Mouse (Mus musculus) megakaryocyte progenitor cell, adult 5-6 weeks (primary cell): ENCODE measurements around the gene Atp5b. TPM values are rescaled to one million over a fixed set of nuclear protein-coding genes. Genes with fewer than 3 reads are reported as not detected.
"Not testable (repeated sequence)": the region's sequence is repeated elsewhere in the genome, so short reads cannot be mapped to it uniquely, and the experiment has no call there.

Source experiments
- ATAC-seq: replicated peaks from 2 replicates; pipeline ENCODE4 v1.8.0; 2016; ENCODE audit warnings: mild to moderate bottlenecking, moderate TSS enrichment, inconsistent platforms; ENCODE audit not compliant: poor library complexity
- total RNA-seq, 2 experiments: library from RNA; stranded (forward) in 1 of 2; stranded (reverse) in 1 of 2; fragments of 157-497, 149-512 nt in 1 of 2; fragments of 200-1000 nt in 1 of 2; gene quantifications; 2 replicates each; pipeline versions ENCODE4 v1.2.3 to v1.2.4; 2015 to 2017

Atp5b gene
- total RNA-seq, 2 experiments from 2014 or later, result 1,583 to 2,700 TPM

DNA sequence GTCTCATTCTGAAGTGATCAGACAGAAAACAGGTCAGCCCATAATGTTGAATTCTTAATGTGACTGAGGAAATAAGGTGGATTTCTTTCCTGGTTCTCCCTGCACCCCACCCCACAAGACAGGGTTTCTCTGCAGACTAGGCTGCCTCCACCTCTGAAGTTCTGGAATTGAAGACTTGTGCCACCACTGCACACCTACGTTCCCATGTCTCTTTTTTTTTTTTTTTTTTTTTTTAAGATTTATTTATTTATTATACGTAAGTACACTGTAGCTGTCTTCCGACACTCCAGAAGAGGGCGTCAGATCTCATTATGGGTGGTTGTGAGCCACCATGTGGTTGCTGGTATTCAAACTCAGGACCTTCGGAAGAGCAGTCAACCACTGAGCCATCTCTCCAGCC lies 17.0 kb upstream of the Atp5b start:
- ATAC-seq, result no peak

DNA sequence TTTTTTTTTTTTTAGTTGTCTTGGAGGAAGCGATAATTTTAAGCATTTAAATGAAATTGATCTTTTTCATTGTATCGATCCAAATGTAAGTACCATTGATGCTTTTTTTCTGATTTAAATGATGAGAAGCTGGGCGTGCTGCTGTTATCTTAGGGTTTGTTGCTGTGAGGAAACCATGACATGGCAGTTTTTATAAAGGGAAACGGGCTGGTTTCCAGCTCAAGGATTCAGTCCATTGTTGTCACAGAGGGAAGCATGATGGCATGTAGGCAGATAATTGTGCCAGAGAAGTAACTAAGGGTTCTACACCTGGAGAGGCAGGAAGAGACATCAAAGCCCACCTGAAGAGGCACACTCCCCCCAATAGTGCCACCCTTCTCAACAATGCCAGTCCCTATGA lies 13.9 kb upstream of the Atp5b start:
- peak; percentile 76 for ATAC-seq

DNA sequence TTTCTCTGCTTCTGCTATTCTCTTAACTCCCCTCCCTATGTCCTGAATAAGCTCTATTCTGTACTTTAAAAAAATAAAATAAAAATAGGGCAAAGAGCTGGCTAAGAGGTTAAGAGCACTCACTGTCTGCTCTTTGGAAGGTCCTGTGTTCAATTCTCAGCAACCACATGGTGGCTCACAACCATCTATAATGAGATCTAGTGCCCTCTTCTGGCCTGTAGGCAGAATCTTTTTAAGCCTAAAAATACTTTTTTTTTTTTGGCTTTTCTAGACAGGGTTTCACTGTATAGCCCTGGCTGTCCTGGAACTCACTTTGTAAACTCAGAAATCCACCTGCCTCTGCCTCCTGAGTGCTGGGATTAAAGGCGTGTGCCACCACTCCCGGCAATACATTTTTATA lies 12.6 kb upstream of the Atp5b start:
- ATAC-seq, result not testable (repeated sequence)

DNA sequence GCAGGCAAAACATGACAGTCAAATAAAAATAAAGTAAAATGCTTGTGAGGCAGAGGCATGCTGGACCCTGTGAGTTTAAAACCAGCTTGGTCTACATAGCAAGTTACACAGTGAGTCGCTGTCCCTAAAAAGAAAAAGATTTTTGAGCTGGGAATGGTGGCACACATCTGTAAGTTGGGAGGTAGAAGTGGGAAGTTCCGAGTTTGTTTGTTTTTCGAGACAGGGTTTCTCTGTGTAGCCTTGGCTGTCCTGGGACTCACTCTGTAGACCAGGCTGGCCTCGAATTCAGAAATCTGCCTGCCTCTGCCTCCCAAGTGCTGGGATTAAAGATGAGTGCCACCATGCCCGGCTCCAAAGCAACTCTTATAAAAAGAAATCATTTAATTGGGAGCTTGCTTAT lies 4.8 kb upstream of the Atp5b start:
- ATAC-seq, result not testable (repeated sequence)

DNA sequence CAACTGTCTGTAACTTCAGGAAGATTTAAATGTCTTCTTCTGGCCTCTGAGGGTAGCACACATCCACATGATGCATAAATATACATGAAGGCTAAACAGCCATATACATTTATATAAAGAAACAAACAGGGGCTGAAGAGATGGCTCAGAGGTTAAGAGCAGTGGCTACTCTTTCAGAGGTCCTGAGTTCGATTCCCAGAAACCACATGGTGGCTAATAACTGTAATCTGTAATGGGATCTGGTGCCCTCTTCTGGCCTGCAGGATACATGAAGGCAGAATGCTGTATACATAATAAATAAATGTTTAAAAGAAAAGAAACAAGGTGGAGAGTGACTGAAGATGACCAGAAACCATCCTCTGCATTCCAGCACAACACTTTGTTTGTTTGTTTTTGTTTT lies 2.6 kb upstream of the Atp5b start:
- no peak for ATAC-seq

DNA sequence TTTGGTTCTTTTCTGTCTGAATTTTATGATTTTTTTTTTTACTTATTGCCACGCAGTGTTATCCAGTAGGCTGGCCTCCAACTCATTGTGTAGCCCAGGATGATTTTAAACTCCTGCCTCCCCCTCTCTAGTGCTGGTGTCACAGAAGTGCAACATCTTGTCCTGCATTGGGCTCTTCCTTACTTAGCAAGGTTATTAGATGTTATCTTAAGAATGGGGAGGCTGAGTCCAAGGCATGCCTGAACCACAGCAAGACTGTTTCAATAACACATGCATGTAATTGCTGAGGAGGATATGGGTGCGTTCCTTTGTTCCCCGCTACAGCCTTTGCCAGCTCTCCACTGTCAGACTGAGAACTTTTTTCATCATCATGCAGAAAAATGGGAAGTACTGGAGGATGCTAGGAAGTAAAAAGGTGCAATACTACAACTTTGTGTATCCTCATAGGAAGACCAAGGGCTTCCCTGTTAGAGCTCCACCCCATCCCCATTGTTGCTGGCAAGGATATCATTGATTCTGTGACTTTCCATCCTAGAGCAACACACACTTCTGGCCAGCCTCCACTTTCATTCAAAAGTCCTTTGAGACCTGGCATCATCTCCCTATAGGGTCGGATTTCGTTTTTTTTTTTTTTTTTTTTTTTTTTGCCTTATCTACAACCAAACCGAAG lies 1.1 kb upstream of the Atp5b start:
- peak; percentile 7; the same call in 1 of the 2 replicates for ATAC-seq

DNA sequence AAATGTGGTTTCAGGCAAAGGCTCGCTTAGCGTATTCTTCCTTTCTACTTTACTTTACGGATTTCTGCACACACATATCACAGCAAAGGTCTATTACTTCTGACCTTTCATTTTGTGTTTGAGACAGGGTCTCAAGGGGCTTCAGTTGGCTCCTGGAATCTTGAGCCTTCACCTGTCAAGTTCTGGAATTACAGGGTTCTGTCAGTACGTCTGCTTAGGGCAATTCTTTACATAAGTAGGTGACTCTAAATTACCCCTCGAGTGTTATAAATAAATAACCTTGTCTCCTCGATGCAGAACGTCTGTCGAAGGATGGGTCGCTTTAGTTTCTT lies 630 bp upstream of the Atp5b start:
- ATAC-seq, result no peak

DNA sequence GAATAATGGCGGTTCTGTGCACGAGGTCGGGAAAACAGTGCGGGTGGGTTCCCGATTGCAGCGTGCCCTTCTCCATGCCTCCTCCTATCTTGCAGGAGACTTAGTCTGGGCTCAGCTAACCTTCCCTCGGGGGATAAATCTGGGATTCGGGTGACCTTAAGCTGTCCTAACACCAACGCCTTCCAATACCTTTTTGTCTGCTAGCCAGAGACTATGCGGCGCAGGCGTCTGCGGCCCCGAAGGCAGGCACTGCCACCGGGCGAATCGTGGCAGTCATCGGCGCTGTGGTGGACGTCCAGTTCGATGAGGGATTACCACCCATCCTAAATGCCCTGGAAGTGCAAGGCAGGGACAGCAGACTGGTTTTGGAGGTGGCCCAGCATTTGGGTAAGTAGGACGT lies 615 bp downstream of the Atp5b start:
- no peak for ATAC-seq

DNA sequence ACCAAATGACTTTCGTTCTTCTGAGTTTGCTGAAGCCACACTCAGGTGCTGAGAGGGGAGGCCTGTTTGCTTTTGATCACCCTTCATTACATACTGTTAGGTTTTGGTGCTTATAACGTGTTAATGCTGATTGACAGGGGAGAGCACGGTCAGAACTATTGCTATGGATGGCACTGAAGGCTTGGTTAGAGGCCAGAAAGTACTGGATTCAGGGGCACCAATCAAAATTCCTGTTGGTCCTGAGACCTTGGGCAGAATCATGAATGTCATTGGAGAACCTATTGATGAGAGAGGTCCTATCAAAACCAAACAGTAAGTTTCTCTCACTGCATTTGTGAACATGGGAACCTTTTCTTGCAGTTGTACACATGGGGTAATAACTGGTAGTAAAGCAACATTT lies 1.1 kb downstream of the Atp5b start:
- ATAC-seq, result no peak

DNA sequence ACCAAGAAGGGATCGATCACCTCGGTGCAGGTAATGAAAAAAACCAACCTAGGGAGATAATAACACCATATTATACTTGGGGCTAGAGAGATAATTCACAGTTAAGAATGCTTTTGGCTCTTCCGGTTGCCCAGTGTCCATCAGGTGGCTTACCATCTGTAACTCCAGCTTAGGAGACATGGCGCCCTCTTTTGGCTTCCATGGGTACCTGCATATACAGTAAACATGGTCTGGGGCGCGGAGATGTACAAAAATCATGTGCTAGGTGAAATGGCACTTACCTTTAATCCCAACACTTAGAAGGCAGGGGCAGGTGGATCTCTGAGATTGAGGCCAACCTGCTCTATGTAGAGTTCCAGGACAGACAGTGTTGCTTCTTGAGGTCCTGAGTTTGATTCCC lies 3.3 kb downstream of the Atp5b start:
- peak; percentile 12; the same call in 1 of the 2 replicates for ATAC-seq

DNA sequence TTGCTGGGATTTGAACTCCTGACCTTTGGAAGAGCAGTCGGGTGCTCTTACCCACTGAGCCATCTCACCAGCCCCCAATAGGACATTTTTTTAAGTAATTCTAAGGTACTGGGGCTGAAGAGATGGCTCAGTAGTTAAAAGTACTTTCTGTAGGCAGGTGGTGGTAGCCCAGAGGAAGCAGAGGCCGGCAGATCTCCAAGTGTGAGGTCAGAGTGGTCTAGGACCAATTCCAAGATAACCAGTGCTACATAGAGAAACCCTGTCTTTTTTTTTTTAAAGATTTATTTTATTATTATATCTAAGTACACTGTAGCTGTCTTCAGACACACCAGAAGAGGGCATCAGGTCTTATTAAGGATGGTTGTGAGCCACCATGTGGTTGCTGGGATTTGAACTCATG lies 4.1 kb downstream of the Atp5b start:
- ATAC-seq, result not testable (repeated sequence)

DNA sequence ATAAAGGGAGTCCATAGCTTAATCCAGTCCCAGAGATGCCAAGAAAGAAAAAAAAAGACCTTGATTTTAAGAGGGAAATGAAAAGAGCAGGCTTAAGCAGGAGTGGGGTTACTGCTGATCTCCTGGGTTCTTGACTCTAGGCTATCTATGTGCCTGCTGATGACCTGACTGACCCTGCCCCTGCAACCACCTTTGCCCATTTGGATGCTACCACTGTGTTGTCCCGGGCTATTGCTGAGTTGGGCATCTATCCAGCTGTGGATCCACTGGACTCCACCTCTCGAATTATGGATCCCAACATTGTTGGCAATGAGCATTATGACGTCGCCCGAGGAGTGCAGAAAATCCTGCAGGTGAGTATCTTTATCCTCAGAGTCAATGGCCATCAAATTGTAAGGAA lies 5.1 kb downstream of the Atp5b start:
- ATAC-seq, result no peak

DNA sequence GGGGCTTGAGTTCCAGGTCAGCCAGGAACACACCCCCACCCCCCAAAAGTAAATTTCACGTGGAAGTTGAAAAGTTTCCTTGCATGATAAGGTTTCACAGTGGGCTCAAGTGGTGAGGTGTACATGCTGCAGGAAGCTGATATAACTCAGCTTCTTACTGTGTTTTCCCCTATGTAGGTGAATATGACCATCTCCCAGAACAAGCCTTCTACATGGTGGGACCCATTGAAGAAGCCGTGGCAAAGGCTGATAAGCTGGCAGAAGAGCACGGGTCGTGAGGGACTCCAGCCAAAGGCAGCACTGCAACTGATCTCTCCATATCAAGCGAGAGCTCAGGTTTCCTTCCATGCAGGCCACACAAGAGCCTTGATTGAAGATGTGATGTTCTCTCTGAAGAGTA lies 6.8 kb downstream of the Atp5b start:
- ATAC-seq, result no peak

DNA sequence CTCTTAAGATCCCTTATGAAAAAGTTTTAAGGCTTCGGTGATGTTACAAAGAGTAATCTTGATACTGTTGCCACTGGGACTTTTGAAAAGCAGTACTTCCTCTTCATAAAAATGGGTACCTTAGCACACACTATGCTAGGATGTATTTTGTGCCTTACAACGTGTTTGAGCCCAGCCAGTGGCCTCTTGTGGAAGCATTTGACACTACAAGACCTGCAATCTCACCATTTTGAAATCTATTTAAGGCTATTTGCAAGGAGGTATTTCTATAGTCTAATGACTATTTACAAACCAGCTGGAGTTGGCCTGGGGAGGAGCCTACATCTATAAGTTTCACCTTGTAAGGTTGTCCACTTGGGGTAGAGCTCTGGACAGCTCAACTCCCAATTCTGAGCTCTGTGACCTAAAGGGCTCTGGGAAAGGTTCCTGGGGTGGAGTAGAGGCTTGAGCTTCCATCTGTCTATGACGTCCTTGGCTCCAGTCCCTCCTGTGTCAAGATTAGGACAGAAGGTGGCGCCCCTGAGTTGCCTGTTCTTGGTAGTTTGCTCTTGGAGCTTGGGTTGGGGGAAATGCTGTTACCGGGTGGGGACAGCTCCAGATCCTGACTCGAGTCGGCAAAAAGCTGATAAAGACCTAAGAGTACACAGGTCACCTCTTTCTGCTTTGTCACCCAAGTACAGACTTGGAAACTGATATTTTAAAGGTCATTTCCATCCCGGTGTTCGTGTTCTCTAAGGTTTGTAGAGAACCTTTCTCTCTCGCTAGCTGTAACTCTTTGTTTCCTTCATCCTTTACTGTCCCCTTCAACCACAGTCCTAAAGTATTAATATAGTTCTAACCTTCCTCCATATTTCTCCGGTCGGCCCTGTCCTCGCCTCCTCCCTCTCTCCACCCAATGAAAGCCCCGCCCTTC lies 7.8 kb downstream of the Atp5b start:
- ATAC-seq, result peak; percentile 47

DNA sequence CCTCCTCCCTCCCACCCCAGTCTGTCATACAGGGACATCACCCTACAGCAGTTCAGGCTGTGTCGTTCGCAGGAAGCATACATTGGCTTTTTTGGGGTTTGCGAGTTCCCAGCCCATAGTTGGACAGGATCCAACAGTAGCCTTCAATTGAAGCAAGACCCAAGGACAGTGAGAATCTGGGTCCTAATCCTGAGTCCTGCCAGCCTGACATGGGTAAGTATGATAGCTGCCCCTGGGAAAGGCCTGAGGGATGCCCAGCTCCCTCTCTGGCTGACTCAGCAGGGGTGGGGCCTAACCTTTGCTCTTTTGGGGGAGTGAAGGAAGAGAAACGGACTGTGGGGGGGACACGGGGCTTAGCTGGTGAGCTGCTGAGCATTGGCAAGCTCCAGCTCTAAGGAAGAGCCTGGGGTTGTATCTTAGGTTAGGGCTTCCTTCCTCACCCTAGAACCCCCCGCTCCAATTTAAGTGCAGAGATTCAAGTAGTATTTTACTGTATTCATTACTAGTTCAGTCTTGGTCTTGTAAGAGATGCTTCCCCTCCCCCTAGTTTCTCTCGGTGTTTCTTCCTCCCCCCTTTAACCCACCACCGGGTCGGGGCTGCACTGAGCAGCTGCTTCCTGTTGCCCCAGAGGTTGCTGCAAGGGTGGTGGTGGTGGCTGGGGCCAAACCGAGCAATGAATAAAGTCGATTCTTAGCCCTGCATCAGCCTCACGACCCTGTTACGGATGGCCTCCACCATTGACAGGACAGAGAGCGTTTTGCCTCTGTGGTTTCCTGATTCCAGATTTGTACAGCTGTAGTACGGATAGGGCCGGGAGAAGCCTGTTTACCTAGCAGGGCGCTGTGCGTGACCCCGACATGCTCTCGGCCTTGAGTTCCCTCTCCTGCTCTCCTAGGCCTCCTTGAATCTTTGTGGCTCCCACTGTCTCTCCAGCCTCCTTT lies 8.8 kb downstream of the Atp5b start, which contains the start of gene Baz2a:
Gene Baz2a (plus strand): TSS at position 14 of the 942 bp plus-strand sequence.
- ATAC-seq, result peak; percentile 37

DNA sequence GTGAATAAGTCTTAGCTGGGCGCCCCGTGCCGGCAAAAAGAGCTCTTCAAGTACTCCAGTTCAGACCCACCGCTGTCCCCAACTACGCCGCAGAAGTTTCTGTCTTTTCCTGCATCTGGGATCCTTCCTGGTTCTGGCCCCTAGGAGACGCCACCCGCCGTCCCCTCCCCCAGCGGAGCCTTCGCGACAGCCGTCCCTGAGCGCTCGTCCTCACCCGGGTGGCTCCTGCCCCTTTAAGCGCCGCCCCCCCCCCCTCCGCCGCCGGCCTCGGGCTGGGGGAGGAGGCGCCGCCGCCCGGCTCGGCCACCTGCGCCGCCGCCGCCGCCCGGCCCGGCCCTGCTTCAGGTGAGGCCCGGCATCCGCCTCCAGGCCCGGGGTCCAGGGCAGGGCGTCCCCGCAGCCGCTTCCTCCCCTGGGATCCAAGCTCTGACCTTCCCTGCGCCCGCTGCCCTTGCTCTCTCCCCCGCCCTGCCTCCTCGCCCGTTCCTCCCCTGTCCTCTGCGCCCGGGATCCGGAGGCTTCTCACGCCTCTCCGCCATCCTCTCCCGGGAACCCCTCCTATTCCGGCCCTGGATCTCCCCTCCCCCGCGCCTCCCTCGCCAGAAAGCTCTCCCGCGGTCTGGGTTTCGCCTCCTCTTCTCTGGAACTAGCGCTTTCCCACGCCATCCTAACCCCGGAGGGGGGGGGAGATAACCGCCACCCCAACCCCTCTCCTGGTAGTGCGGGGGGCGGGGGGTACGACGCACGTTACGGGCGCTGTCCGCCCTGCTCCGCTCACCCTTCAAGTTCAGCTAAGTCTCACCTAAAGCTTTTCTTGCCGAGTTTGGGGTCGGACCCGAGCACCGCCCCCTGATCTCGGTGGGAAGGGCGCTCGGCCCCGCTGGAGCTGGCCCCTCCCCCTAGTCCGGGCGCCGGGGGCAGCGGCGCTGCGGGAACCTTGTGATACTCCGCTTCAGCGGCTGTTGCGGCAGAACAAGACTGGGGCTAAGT lies 9.7 kb downstream of the Atp5b start:
- ATAC-seq, result peak; percentile 13

DNA sequence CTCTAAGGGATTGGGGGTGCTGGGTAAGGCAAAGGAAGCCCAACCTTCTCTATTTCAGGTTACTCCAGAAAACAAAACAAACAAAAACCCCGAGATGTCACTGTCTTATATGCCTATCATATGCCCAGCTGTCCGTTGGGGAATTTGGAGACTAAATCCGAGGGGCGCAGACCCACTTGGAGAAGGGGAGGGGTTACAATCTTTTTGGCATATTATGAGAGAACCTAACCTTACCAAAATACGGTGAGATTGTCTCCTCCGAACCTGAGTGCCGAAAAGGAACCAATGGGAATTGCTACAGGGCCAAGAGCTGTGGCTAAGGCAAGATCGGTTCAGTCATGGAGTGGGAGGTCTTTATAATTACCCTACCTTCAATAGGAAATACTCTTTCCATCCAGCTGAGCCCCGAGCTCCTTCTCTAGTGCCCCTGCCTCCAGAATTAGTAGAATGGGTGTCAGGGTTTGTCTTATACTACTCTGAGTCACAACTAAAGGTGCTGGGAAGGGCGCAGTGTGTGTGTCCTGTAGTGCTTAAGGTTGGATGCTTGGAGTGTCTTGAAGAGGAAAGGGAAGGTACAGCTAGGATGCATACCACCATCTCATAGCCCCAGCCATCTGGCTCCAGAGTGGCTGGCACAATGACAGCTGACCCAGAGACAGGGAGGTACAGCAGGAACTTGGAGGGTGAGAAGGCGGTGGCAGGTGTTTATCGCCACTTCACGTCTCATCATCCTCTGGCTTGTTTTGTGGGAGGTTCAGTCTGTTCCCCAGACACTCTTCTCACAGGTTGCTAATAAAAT lies 10.6 kb downstream of the Atp5b start:
- peak; percentile 18 for ATAC-seq

DNA sequence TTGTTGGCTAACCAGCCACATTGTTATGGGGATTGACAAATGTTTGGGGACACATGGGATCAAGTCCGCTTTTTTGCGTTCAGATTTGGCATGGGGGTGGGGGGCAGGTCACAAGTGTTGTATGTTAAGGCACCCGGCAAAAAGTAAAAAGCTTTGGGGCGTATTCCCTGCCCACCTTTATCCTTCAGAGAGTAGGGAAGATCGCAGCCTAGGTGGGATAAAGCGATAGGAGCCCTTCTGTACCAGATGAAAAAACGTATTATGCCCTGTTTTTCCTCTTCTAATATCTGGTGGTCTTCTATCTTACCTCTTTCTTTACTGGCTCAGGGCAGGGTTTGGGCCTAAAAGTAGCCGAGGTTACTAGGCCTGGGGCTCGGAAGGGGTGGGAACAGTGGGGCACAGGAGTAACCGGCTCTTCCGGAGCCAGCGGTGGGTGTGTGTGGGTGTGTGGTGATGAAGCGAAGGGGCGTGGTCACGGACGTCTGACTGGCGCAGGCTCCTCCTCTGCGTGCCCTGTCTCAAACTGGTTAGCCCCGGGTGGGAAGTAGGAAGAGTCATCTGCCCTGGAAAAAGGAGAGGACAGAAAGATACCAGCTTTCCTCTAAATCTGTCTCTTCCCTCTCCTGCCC lies 11.4 kb downstream of the Atp5b start:
- peak; percentile 45 for ATAC-seq
